Mouse (Mus musculus) G1E (cell line): ENCODE results near the gene Parn.

Source experiments
- CTCF ChIP-seq: IDR thresholded peaks from 2 replicates; pipeline ENCODE4 v1.5.1; 2012; ENCODE audit warnings: low read depth, low read length, inconsistent platforms, mixed read lengths
- GATA1 ChIP-seq: IDR thresholded peaks from 2 replicates; pipeline ENCODE4 v1.6.1; 2012; ENCODE audit warnings: borderline replicate concordance, low read length, inconsistent platforms, mixed read lengths
- GATA2 ChIP-seq: IDR thresholded peaks from 2 replicates; pipeline ENCODE4 v1.6.1; 2012; ENCODE audit warnings: low read depth, low read length, inconsistent platforms, borderline replicate concordance

DNA sequence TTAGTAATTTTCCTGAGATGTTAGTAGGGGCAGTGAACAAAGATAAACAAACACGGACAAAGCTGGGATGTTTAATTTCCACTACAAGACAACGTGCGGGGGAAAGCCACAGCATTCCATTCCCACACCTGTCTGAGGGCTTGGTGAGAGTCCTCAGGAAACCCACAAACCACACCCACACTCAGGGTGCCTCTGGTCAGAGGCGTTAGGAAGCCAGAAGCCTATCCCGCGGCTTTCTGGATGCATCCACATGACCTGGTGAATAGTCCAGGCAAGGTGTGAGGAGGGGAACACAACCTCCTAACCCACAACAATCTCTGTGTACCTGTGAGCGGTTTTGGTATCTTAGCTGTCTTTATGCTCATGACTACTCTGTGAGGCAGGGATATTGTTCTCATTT lies 131.6 kb downstream of the Parn start:
- TF ChIP-seq CTCF (no peak), GATA2 (no peak), GATA1 (no peak)
